Mouse (Mus musculus): Measurements from ENCODE around the gene Higd1a. TPM values are rescaled to one million over a fixed set of nuclear protein-coding genes. Genes with fewer than 3 reads are reported as not detected.

Gene Higd1a
- 130 TPM for polyA plus RNA-seq (2014; fragmentation: Illumina TruSeq; extraction: RNeasy Lipid Tissue Mini Kit (QIAGEN cat#74804); ENCODE audit: low read depth, low replicate concordance)

GRCm38 (mm10) chr9:121858153-121858488 is at the start of gene Higd1a:
Higd1a (minus strand) TSS chr9:121858362.

GRCm38 (mm10) chr9:121898245-121898644 is 40.1 kb upstream of the Higd1a start, which contains the start of gene Ackr2:
Ackr2 (plus strand) TSS chr9:121898355.

GRCm38 (mm10) chr9:121838829-121839621 is 19.1 kb downstream of the Higd1a start, which contains the start of gene Ccdc13:
Ccdc13 (minus strand) TSS chr9:121839461.

Other genes starting within 250 kb of the Higd1a start
- 10.4 TPM for gene Lyzl4, start 216.3 kb downstream of the Higd1a start, polyA plus RNA-seq (2014; fragmentation: Illumina TruSeq; extraction: RNeasy Lipid Tissue Mini Kit (QIAGEN cat#74804); ENCODE audit: low read depth, low replicate concordance)
- 0.25 TPM for gene Vipr1, start 215.6 kb downstream of the Higd1a start, polyA plus RNA-seq (2014; fragmentation: Illumina TruSeq; extraction: RNeasy Lipid Tissue Mini Kit (QIAGEN cat#74804); ENCODE audit: low read depth, low replicate concordance)
- 4.6 TPM for gene Sec22c, start 152.9 kb downstream of the Higd1a start, polyA plus RNA-seq (2014; fragmentation: Illumina TruSeq; extraction: RNeasy Lipid Tissue Mini Kit (QIAGEN cat#74804); ENCODE audit: low read depth, low replicate concordance)
- gene Ss18l2, start 148.0 kb downstream of the Higd1a start, polyA plus RNA-seq (2014; fragmentation: Illumina TruSeq; extraction: RNeasy Lipid Tissue Mini Kit (QIAGEN cat#74804); ENCODE audit: low read depth, low replicate concordance) = 9.2 TPM
- 222 TPM for gene Nktr, start 139.2 kb downstream of the Higd1a start, polyA plus RNA-seq (2014; fragmentation: Illumina TruSeq; extraction: RNeasy Lipid Tissue Mini Kit (QIAGEN cat#74804); ENCODE audit: low read depth, low replicate concordance)
- 0.22 TPM for gene Zfp651, start 99.0 kb downstream of the Higd1a start, polyA plus RNA-seq (2014; fragmentation: Illumina TruSeq; extraction: RNeasy Lipid Tissue Mini Kit (QIAGEN cat#74804); ENCODE audit: low read depth, low replicate concordance)
- not detected for gene Klhl40, start 80.8 kb downstream of the Higd1a start, polyA plus RNA-seq (2014; fragmentation: Illumina TruSeq; extraction: RNeasy Lipid Tissue Mini Kit (QIAGEN cat#74804); ENCODE audit: low read depth, low replicate concordance)
- gene Hhatl, start 65.9 kb downstream of the Higd1a start, polyA plus RNA-seq (2014; fragmentation: Illumina TruSeq; extraction: RNeasy Lipid Tissue Mini Kit (QIAGEN cat#74804); ENCODE audit: low read depth, low replicate concordance) = not detected
- gene Ccdc13, start 18.9 kb downstream of the Higd1a start, polyA plus RNA-seq (2014; fragmentation: Illumina TruSeq; extraction: RNeasy Lipid Tissue Mini Kit (QIAGEN cat#74804); ENCODE audit: low read depth, low replicate concordance) = 21.3 TPM
- 0.45 TPM for gene Ackr2, start 40.0 kb upstream of the Higd1a start, polyA plus RNA-seq (2014; fragmentation: Illumina TruSeq; extraction: RNeasy Lipid Tissue Mini Kit (QIAGEN cat#74804); ENCODE audit: low read depth, low replicate concordance)
- gene Cyp8b1, start 57.9 kb upstream of the Higd1a start, polyA plus RNA-seq (2014; fragmentation: Illumina TruSeq; extraction: RNeasy Lipid Tissue Mini Kit (QIAGEN cat#74804); ENCODE audit: low read depth, low replicate concordance) = not detected
- gene Fam198a, start 92.6 kb upstream of the Higd1a start, polyA plus RNA-seq (2014; fragmentation: Illumina TruSeq; extraction: RNeasy Lipid Tissue Mini Kit (QIAGEN cat#74804); ENCODE audit: low read depth, low replicate concordance) = 0.29 TPM
- 0.14 TPM for gene Pomgnt2, start 138.7 kb upstream of the Higd1a start, polyA plus RNA-seq (2014; fragmentation: Illumina TruSeq; extraction: RNeasy Lipid Tissue Mini Kit (QIAGEN cat#74804); ENCODE audit: low read depth, low replicate concordance)

Measured in testis, adult 10 weeks (tissue).